Mouse (Mus musculus) embryonic facial prominence, embryonic 11.5 days (tissue): ENCODE measurements around the gene Ptk6. TPM values are rescaled to one million over a fixed set of nuclear protein-coding genes. Genes with fewer than 3 reads are reported as not detected.
A peak's percentile ranks its signal among the peaks of the same experiment; 100 is the strongest.

Experiments
- ATAC-seq: fragments of 200-750 bp; cut with Nextera tagmentation; replicated peaks from 2 replicates; pipeline ENCODE4 v1.8.0; 2017; ENCODE audit warnings: low read depth; ENCODE audit not compliant: insufficient number of reproducible peaks, low FRiP score, low TSS enrichment
- DNase-seq: peaks from one replicate; pipeline ENCODE4 v3.0.0-alpha.2; 2015; ENCODE audit warnings: low spot score
- H3K27ac ChIP-seq: fragments of 300-500 bp; sonication (generic); replicated peaks from 2 replicates; pipeline ENCODE4 v1.5.1; 2014; ENCODE audit warnings: mild to moderate bottlenecking, low read depth, low read length, control low read depth
- H3K27me3 ChIP-seq: fragments of 300-500 bp; sonication (generic); 2 replicates; pipeline ENCODE4 v1.6.1; 2014; ENCODE audit warnings: mild to moderate bottlenecking, low read length, moderate library complexity, mixed read lengths; ENCODE audit not compliant: control insufficient read depth, insufficient read depth
- H3K36me3 ChIP-seq: fragments of 300-500 bp; sonication (generic); replicated peaks from 2 replicates; pipeline ENCODE4 v1.6.1; 2014; ENCODE audit warnings: low read depth, mild to moderate bottlenecking, low read length, moderate library complexity, mixed read lengths; ENCODE audit not compliant: control insufficient read depth, insufficient read depth
- H3K4me1 ChIP-seq: fragments of 300-500 bp; sonication (generic); 2 replicates; pipeline ENCODE4 v1.6.1; 2014; ENCODE audit warnings: low read length, mixed read lengths; ENCODE audit not compliant: control insufficient read depth, insufficient read depth
- H3K4me2 ChIP-seq: fragments of 300-500 bp; sonication (generic); 2 replicates; pipeline ENCODE4 v1.6.1; 2014; ENCODE audit warnings: low read depth, mild to moderate bottlenecking, control low read depth, low read length, moderate library complexity
- H3K4me3 ChIP-seq: fragments of 300-500 bp; sonication (generic); 2 replicates; pipeline ENCODE4 v1.5.1; 2014; ENCODE audit warnings: low read depth, low read length, control low read depth
- H3K9ac ChIP-seq: fragments of 300-500 bp; sonication (generic); replicated peaks from 2 replicates; pipeline ENCODE4 v1.6.1; 2014; ENCODE audit warnings: mild to moderate bottlenecking, control low read depth, low read length
- H3K9me3 ChIP-seq: fragments of 300-500 bp; sonication (generic); replicated peaks from 2 replicates; pipeline ENCODE4 v1.6.1; 2016; ENCODE audit warnings: mild to moderate bottlenecking, low read length, inconsistent platforms, mixed read lengths; ENCODE audit not compliant: control insufficient read depth
- WGBS: fragments of 180-500 bp; shearing (Covaris S2); extraction: QIAGEN DNeasy Blood & Tissue Kit; methylation state at CpG from one replicate; pipeline ENCODE4 v1.1.7; 2014; 5-methylcytosine and 5-hydroxymethylcytosine counted together
- polyA plus RNA-seq: library from polyadenylated mRNA; unstranded; fragments of >200 nt; fragmentation: Nextera tagmentation; extraction: Ambion mirVana; gene quantifications from 2 replicates; pipeline ENCODE4 v1.2.1, GENCODE M21; 2014

The Ptk6 gene
- polyA plus RNA-seq, 1 experiment from 2014 or later: not detected

GRCm38 (mm10) chr2:181156248-181157121 is 46.1 kb downstream of the Ptk6 start, which contains the start of gene Eef1a2:
Gene Eef1a2 (minus strand): TSS chr2:181157014.
- ATAC-seq (0 out of 2 replicates have a peak, but pooled peaks have one; percentile 15), DNase-seq (peak; percentile 21)
- Histone ChIP-seq H3K4me1 (peaks cover 2% of the 10 kb centered on the region; the same call in 1 of the 2 replicates), H3K9me3 (no peaks in the 10 kb centered on the region), H3K4me3 (peak within 1 kb of the TSS; percentile 30), H3K27me3 (peaks cover 36% of the 10 kb centered on the region), H3K9ac (peak within 1 kb of the TSS; percentile 48), H3K27ac (no peak within 1 kb of the TSS), H3K36me3 (no peaks in the 10 kb centered on the region), H3K4me2 (peak within 1 kb of the TSS; percentile 76)
- 4% methylated on average over 55 of the region's 55 CpGs for WGBS

DNA sequence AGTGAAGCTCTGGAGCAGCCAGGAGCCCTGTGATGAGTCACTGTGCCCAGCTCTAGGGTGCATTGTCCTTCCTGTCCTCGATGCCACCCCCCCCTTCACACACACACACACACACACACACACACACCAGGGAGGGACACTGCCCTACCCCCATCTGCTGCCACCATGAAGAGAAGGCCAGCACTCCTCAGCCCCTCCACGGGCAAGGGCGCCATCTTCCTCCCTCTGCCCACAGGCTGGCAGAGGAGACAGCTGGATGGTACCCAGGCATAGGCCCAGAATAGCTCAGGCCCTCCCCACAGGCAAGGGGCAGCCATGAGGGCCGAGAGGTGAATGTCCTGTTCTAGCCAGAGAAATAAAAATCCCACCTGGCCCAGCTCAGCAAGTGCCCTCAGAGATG is 46.8 kb downstream of the Ptk6 start:
- H3K9ac ChIP-seq: no peak overlapping the region
- peaks cover 36% of the 10 kb centered on the region for H3K27me3 ChIP-seq
- H3K36me3 ChIP-seq: no peaks in the 10 kb centered on the region
- no peak overlapping the region for H3K27ac ChIP-seq
- 53% methylated on average over 4 of the region's 4 CpGs for WGBS
- no peak for DNase-seq
- H3K4me1 ChIP-seq: peaks cover 2% of the 10 kb centered on the region; the same call in 1 of the 2 replicates
- H3K4me3 ChIP-seq: no peak overlapping the region
- H3K9me3 ChIP-seq: no peaks in the 10 kb centered on the region
- no peak for ATAC-seq
- no peak overlapping the region for H3K4me2 ChIP-seq

DNA sequence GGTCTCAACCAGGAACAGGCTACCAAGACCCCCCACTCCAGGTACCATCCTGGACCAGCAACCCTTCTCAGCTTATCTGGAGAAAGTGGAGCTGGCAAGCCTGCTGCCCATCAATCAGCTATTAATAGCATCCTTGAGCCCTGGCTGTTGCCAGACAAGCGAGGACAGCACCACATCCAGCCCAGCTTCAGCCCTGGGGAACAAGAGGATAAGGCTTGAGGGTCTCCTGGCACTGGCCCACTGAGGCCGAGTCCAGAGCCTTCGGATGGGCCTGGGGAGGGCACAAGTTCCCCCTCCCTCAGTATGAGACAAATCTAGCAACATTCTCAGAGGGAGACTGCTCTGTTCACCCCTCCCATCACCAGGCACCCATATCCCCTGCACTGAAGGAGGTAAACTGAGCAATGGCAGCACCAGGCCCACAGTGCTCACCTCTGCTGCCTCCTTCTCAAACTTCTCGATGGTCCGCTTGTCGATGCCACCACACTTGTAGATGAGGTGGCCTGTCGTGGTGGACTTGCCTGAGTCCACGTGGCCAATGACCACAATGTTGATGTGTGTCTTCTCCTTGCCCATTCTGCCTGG is 47.7 kb downstream of the Ptk6 start:
- no peaks in the 10 kb centered on the region for H3K9me3 ChIP-seq
- ATAC-seq: no peak
- H3K27ac ChIP-seq: no peak overlapping the region
- 83% methylated on average over 8 of the region's 8 CpGs for WGBS
- H3K9ac ChIP-seq: no peak overlapping the region
- DNase-seq: no peak
- H3K27me3 ChIP-seq: peaks cover 36% of the 10 kb centered on the region
- no peak overlapping the region for H3K4me3 ChIP-seq
- H3K36me3 ChIP-seq: no peaks in the 10 kb centered on the region
- no peak overlapping the region for H3K4me2 ChIP-seq
- peaks cover 2% of the 10 kb centered on the region; the same call in 1 of the 2 replicates for H3K4me1 ChIP-seq

DNA sequence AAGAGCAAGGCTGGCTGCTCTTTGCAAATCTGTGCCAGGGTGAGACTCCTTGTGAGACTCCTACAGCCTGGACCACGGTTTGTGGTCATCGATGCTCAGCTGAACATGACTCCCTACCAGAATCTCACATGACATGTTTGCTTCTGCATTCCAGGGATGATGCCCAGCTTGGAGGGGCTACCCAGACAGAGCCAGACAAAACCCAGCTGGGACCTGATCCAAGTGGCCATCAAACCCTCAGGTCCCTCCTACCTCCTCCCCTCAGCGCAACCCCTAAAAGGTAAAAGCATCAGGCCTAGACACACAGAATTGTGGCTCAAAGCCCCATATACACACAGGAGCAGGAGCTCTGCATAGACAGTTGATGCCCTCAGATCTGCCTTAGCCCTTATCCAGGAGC is 48.2 kb downstream of the Ptk6 start:
- H3K9me3 ChIP-seq: no peaks in the 10 kb centered on the region
- peaks cover 2% of the 10 kb centered on the region; the same call in 1 of the 2 replicates for H3K4me1 ChIP-seq
- no peak for ATAC-seq
- no peak overlapping the region for H3K4me2 ChIP-seq
- H3K27ac ChIP-seq: no peak overlapping the region
- H3K36me3 ChIP-seq: no peaks in the 10 kb centered on the region
- DNase-seq: no peak
- H3K9ac ChIP-seq: no peak overlapping the region
- H3K27me3 ChIP-seq: peaks cover 36% of the 10 kb centered on the region
- WGBS: 87% methylated on average over 3 of the region's 3 CpGs
- no peak overlapping the region for H3K4me3 ChIP-seq

GRCm38 (mm10) chr2:181153837-181154236 is 48.8 kb downstream of the Ptk6 start:
- WGBS: 0% methylated on average over 1 of the region's 1 CpGs
- DNase-seq: peak; percentile 24
- Histone ChIP-seq H3K27ac (no peak overlapping the region), H3K4me1 (peaks cover 2% of the 10 kb centered on the region; the same call in 1 of the 2 replicates), H3K9ac (no peak overlapping the region), H3K36me3 (no peaks in the 10 kb centered on the region), H3K4me3 (no peak overlapping the region), H3K4me2 (no peak overlapping the region), H3K9me3 (no peaks in the 10 kb centered on the region), H3K27me3 (peaks cover 36% of the 10 kb centered on the region)
- ATAC-seq: no peak

GRCm38 (mm10) chr2:181153131-181153530 is 49.5 kb downstream of the Ptk6 start:
- Histone ChIP-seq H3K36me3 (no peaks in the 10 kb centered on the region), H3K4me2 (no peak overlapping the region), H3K27ac (no peak overlapping the region), H3K4me3 (no peak overlapping the region), H3K9me3 (no peaks in the 10 kb centered on the region), H3K27me3 (peaks cover 37% of the 10 kb centered on the region), H3K4me1 (peaks cover 2% of the 10 kb centered on the region; the same call in 1 of the 2 replicates), H3K9ac (no peak overlapping the region)
- no peak for DNase-seq
- no peak for ATAC-seq
- 80% methylated on average over 1 of the region's 1 CpGs for WGBS

DNA sequence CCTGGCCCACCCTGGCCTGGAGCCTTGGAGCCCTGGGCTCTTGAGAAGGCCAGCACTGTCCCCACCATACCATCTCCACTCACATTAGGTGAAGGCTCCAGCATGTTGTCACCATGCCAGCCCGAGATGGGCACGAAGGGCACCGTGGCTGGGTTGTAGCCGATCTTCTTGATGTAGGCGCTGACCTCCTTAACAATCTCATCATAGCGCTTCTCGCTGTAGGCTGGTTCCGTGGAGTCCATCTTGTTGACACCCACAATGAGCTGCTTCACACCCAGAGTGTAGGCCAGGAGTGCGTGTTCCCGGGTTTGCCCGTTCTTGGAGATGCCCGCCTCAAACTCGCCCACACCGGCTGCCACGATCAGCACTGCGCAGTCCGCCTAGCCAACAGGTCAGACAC is 49.9 kb downstream of the Ptk6 start:
- DNase-seq: no peak
- no peak for ATAC-seq
- no peaks in the 10 kb centered on the region for H3K36me3 ChIP-seq
- peaks cover 2% of the 10 kb centered on the region; the same call in 1 of the 2 replicates for H3K4me1 ChIP-seq
- no peaks in the 10 kb centered on the region for H3K9me3 ChIP-seq
- 94% methylated on average over 17 of the region's 17 CpGs for WGBS
- H3K4me2 ChIP-seq: no peak overlapping the region
- peaks cover 39% of the 10 kb centered on the region for H3K27me3 ChIP-seq
- H3K9ac ChIP-seq: no peak overlapping the region
- H3K27ac ChIP-seq: no peak overlapping the region
- H3K4me3 ChIP-seq: no peak overlapping the region

GRCm38 (mm10) chr2:181150281-181150680 is 52.3 kb downstream of the Ptk6 start:
- peaks cover 18% of the 10 kb centered on the region for H3K27me3 ChIP-seq
- H3K27ac ChIP-seq: no peak overlapping the region
- no peaks in the 10 kb centered on the region; the same call in 1 of the 2 replicates for H3K4me1 ChIP-seq
- ATAC-seq (no peak), DNase-seq (no peak)
- no peak overlapping the region for H3K9ac ChIP-seq
- WGBS: 66% methylated on average over 6 of the region's 6 CpGs
- H3K4me2 ChIP-seq: no peak overlapping the region
- no peaks in the 10 kb centered on the region for H3K9me3 ChIP-seq
- H3K4me3 ChIP-seq: no peak overlapping the region
- H3K36me3 ChIP-seq: no peaks in the 10 kb centered on the region
